Mouse (Mus musculus): ENCODE results near the gene Myl6.

GRCm38 (mm10) chr10:128516677-128517076 is 22.7 kb upstream of the Myl6 start:
- TF ChIP-seq CTCF (IDR thresholded peaks at IDR 0.05) (no peak), EP300 (IDR thresholded peaks at IDR 0.05; ENCODE audit: insufficient read depth, low read depth, low read length) (no peak), POLR2A (IDR thresholded peaks at IDR 0.05; ENCODE audit: insufficient read depth, low read depth, low read length) (no peak)

Measured in heart, adult 2 months (tissue).